Mouse (Mus musculus): ENCODE measurements around the gene Col1a1.

Gene Col1a1

GRCm38 (mm10) chr11:94994947-94995772, 59.1 kb downstream of the Col1a1 start:
- POLR2A ChIA-PET: interaction anchor here in 2 of 4 experiments (0.6 to 3.7 kb wide), 4 partner anchors 12 to 709 kb away, joined by 3 to 22 read pairs (median 3); partner anchors contain the start of gene Samd14 (in 1 of the 2)
- CTCF ChIA-PET: no interaction called here

GRCm38 (mm10) chr11:94996101-94996500, 60.1 kb downstream of the Col1a1 start:
- ChIA-PET CTCF (no interaction called here), POLR2A (interaction anchor here in 3 of 4 experiments (1.0 to 3.7 kb wide), 3 partner anchors 9 to 11 kb away, joined by 3 to 22 read pairs (median 3); partner anchors contain the start of gene Samd14 (in 1 of the 3))

- CTCF ChIA-PET: interaction anchor here in 3 of 4 experiments (1.1 to 1.3 kb wide), 4 partner anchors 11 to 254 kb away, joined by 3 to 4 read pairs (median 4); no protein-coding TSS in a partner anchor
- POLR2A ChIA-PET: interaction anchor here in 3 of 4 experiments (0.5 to 2.6 kb wide), 5 partner anchors 8 to 786 kb away, joined by 3 to 8 read pairs (median 3); partner anchors contain the start of gene Tob1 (in 1 of the 3)
These were observed 61.0 kb downstream of the Col1a1 start for GRCm38 (mm10) chr11:94996984-94997383.

DNA sequence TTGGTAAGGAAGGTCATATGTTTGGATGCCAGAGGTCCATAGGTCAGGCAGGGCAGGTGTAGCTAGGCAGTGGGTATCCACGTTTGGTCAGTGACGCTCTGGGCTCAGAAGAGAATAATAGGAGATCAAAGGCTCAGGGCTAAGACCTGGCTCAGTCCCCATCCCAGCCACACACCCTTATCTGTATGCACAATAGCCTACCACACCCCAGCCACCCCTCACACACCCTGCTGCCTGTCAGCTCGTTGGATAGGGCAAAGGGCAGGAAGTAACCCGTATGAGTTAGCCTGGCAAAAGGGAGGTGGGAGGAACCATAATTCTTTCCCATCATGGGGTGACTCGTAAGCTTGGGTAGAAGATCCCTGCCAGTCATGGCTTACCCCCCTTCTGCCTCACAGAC, 61.6 kb downstream of the Col1a1 start:
- ChIA-PET CTCF (interaction anchor here in 3 of 4 experiments (0.7 to 1.4 kb wide), 7 partner anchors 11 to 254 kb away, joined by 3 to 4 read pairs (median 4); no protein-coding TSS in a partner anchor), POLR2A (interaction anchor here in 3 of 4 experiments (0.6 to 2.6 kb wide), 5 partner anchors 8 to 18 kb away, joined by 3 to 8 read pairs (median 4); no protein-coding TSS in a partner anchor)

GRCm38 (mm10) chr11:94998041-94998531, 62.1 kb downstream of the Col1a1 start:
- CTCF ChIA-PET: interaction anchor here in 2 of 4 experiments (0.7 to 1.4 kb wide), 4 partner anchors 19 to 56 kb away, joined by 3 to 4 read pairs (median 4); no protein-coding TSS in a partner anchor
- POLR2A ChIA-PET: interaction anchor here in 3 of 4 experiments (0.8 to 2.6 kb wide), 3 partner anchors 11 to 19 kb away, joined by 3 to 8 read pairs (median 4); no protein-coding TSS in a partner anchor

DNA sequence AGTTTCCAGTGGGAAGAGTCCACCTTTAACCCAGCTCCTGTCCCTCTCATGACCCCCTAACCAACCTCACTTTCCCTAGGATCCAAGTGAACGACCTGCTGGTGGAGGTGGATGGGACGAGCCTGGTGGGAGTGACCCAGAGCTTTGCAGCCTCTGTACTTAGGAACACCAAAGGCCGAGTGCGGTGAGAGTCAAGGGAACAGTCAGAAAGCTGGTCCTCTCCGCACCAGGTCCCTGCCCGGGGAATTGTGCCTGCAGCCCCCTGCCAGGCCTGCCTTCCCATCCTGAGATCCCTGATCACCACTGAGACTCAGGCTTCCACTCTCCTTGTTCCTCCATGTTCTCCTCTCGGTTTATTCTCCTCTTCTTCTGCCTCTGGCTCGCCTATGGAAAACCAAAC, 64.1 kb downstream of the Col1a1 start:
- POLR2A ChIA-PET: interaction anchor here in 3 of 4 experiments (0.6 to 2.3 kb wide), 8 partner anchors 10 to 298 kb away, joined by 3 to 11 read pairs (median 3); partner anchors contain the start of gene Ppp1r9b (in 2 of the 3)
- CTCF ChIA-PET: interaction anchor here (0.6 to 4.0 kb wide), 23 partner anchors 9 to 707 kb away, joined by 3 to 19 read pairs (median 4); partner anchors contain the start of genes Hils1 (in 1 of the 4) and Ppp1r9b (in 1 of the 4)

DNA sequence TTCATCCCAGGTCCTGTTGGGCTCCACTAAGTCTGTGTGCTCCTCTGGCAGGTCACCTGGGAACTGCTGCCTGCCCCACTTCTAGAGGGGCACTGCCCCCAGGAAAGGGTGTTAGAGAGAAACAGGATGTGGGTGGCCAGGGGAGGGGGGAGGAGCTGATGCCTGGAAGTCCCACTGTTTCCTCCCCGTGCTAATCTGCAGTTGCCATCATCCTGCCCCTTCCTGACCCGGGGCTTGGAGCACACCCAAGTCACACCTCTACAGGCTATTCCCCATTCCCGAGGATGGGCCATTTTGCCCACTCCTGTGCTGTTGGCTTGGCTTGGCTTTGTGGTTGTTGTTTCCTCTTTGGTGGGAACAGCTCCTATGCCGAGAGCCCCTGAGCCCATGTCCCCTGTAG, 64.5 kb downstream of the Col1a1 start:
- ChIA-PET CTCF (interaction anchor here (0.7 to 4.0 kb wide), 28 partner anchors 10 to 215 kb away, joined by 3 to 19 read pairs (median 4); partner anchors contain the start of genes Hils1 (in 1 of the 4) and Ppp1r9b (in 1 of the 4)), POLR2A (interaction anchor here in 3 of 4 experiments (0.6 to 2.3 kb wide), 9 partner anchors 10 to 298 kb away, joined by 3 to 11 read pairs (median 3); partner anchors contain the start of gene Ppp1r9b (in 2 of the 3))

DNA sequence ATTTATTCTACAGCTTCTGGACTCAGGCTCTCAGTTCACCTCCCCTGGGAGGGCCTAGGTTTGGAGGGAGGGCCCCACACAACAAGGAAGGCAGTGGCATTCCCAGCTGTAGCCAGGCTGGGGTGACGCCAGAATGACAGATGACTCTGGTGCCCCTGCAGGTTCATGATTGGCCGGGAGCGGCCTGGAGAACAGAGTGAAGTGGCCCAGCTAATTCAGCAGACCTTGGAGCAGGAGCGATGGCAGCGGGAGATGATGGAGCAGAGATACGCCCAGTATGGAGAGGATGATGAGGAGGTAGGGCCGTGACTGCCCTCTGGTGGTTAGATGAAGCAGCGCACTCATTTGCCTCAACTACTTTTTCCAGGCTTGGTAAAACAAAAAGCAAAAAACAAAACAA, 65.0 kb downstream of the Col1a1 start:
- ChIA-PET CTCF (interaction anchor here (0.7 to 4.0 kb wide), 27 partner anchors 10 to 520 kb away, joined by 3 to 19 read pairs (median 4); partner anchors contain the start of genes Hils1 (in 1 of the 4) and Ppp1r9b (in 1 of the 4)), POLR2A (interaction anchor here in 2 of 4 experiments (1.0 to 2.3 kb wide), 7 partner anchors 11 to 29 kb away, joined by 3 to 11 read pairs (median 4); partner anchors contain the start of gene Ppp1r9b (in 2 of the 2))

GRCm38 (mm10) chr11:95001584-95002347, 65.7 kb downstream of the Col1a1 start:
- ChIA-PET POLR2A (interaction anchor here in 2 of 4 experiments (1.0 to 2.3 kb wide), 4 partner anchors 9 to 14 kb away, joined by 3 to 11 read pairs (median 5); partner anchors contain the start of gene Ppp1r9b (in 2 of the 2)), CTCF (interaction anchor here in 3 of 4 experiments (0.5 to 4.0 kb wide), 16 partner anchors 8 to 520 kb away, joined by 3 to 19 read pairs (median 4); partner anchors contain the start of gene Hils1 (in 1 of the 3))

Data from embryonic stem cell, embryonic (primary cell).